Mouse (Mus musculus) central nervous system, embryonic 18 days (tissue): ENCODE measurements around the gene Trem3. TPM values are rescaled to one million over a fixed set of nuclear protein-coding genes. Genes with fewer than 3 reads are reported as not detected.

ENCODE experiments used
- polyA plus RNA-seq: library from polyadenylated mRNA; depleted of rRNA; stranded (reverse); fragments of >200 nt; gene quantifications from 2 replicates; pipeline ENCODE4 v1.2.3, GENCODE M21; 2012; rRNA removed

The Trem3 gene
- polyA plus RNA-seq, result 0.08 and 0.09 TPM in 2 replicates

GRCm38 (mm10) chr17:48247221-48247928 is at the start of gene Trem3:
Gene Trem3 (plus strand): TSS chr17:48247777.

DNA sequence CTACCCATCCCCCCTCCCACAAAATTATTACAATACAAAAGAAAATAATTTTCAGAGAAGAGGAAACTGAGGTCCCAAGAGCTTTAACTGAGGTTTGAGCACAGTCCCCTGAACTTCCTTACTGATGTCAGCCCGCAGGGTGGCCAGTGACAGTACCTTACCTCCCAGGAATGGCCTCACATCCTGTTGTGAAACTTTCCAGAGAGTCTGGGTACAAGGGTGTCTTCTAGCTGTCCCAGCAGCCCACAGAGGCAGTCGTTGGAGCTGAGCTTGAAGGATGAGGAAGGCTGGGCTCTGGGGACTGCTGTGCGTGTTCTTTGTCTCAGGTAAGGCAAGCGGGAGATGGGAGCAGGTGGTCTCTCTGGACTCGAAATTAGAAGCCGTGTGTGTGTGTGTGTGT is 15.1 kb upstream of the Trem3 start, which contains the start of gene Trem1:
Trem1 (plus strand) TSS at position 251 of the 400 bp plus-strand sequence.

DNA sequence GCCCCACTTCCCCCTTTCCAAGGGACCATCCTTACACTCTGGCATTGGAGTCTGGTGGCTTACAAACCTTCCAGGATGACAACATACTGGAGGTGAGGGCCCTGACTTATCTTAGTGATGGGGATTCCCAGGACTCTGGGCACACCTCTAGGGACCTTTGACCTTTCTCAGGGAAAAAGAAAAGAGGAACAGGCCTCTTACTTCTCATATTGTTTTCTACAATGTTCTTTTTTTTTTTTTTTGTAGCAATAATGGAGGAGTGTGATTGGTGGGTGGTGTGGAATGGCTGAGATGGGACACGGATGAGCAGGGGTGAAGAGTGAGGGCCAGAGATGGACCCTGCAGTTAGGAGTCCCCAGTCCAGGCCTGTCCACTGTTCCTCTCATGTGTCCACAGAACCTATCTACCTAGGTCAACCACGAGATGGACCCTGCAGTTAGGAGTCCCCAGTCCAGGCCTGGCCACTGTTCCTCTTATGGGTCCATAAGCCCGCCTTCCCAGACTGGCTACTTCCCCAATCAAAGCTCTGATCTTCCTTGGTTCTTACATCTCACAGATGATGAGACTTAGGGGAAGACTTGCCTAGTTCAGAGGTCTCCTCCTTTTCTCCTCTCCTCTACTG is 16.3 kb downstream of the Trem3 start, which contains the start of gene Treml4:
Treml4 (plus strand) TSS at position 555 of the 622 bp plus-strand sequence.

DNA sequence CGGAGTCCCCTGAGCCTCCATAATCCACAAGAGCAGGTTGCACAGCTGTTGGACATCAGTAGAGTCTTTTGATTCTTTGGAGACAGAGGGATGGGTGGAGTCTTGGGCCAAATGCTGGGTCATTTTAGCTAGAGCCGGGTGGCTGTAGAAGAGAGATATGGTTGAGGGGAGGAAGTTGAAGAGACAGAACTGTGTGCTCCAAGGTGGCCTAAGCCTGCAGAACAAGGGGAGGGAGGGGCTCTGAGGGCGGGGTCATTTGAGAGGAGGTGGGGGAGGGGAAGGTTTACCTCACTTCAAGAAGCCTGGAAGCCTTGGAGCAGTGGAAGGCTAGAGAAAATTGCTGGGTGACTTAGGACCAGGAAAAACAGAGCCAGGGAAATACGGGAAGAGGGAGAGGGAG is 51.6 kb downstream of the Trem3 start, which contains the start of gene Treml2:
Treml2 (plus strand) TSS at position 296 of the 400 bp plus-strand sequence.

Other genes starting within 250 kb of the Trem3 start
- gene 1700122O11Rik, start 209.5 kb upstream of the Trem3 start, polyA plus RNA-seq, result not detected in 2 replicates
- 0.05 TPM in 1 of 2 replicates, not detected in the other for gene 1700067P10Rik, start 158.5 kb upstream of the Trem3 start, polyA plus RNA-seq
- not detected in 2 replicates for gene 9830107B12Rik, start 101.5 kb upstream of the Trem3 start, polyA plus RNA-seq
- 0.05 TPM in 1 of 2 replicates, not detected in the other for gene A530064D06Rik, start 80.5 kb upstream of the Trem3 start, polyA plus RNA-seq
- 0.03 TPM in 1 of 2 replicates, not detected in the other for gene Trem1, start 15.0 kb upstream of the Trem3 start, polyA plus RNA-seq
- gene Treml4, start 16.5 kb downstream of the Trem3 start, polyA plus RNA-seq, result 0.09 TPM in 1 of 2 replicates, not detected in the other
- 0.10 and 0.13 TPM in 2 replicates for gene Treml2, start 51.7 kb downstream of the Trem3 start, polyA plus RNA-seq
- 0.03 and 0.09 TPM in 2 replicates for gene B430306N03Rik, start 68.4 kb downstream of the Trem3 start, polyA plus RNA-seq
- gene Trem2, start 98.6 kb downstream of the Trem3 start, polyA plus RNA-seq, result 4.7 and 7.9 TPM in 2 replicates
- 0.07 and 0.12 TPM in 2 replicates for gene Treml1, start 112.1 kb downstream of the Trem3 start, polyA plus RNA-seq
- 92.1 and 104 TPM in 2 replicates for gene Nfya, start 162.1 kb downstream of the Trem3 start, polyA plus RNA-seq
- gene Oard1, start 162.2 kb downstream of the Trem3 start, polyA plus RNA-seq, result 19.0 and 21.8 TPM in 2 replicates
- gene Apobec2, start 185.2 kb downstream of the Trem3 start, polyA plus RNA-seq, result 0.32 and 5.4 TPM in 2 replicates
- gene Tspo2, start 203.7 kb downstream of the Trem3 start, polyA plus RNA-seq, result 1.4 and 1.6 TPM in 2 replicates
- 0.15 and 0.17 TPM in 2 replicates for gene Unc5cl, start 207.1 kb downstream of the Trem3 start, polyA plus RNA-seq